Mouse (Mus musculus): ENCODE data around the gene Gpr89. TPM values are rescaled to one million over a fixed set of nuclear protein-coding genes. Genes with fewer than 3 reads are reported as not detected.

Gene Gpr89
- polyA plus RNA-seq, 1 experiment from 2014 or later = 37.0 TPM

Other genes starting within 250 kb of the Gpr89 start
- 0.58 and 0.59 TPM in 2 replicates for gene Ankrd35, start 235.2 kb downstream of the Gpr89 start, polyA plus RNA-seq (2015; fragmentation: Nextera tagmentation; extraction: Ambion mirVana)
- 33.9 and 36.7 TPM in 2 replicates for gene Pias3, start 209.0 kb downstream of the Gpr89 start, polyA plus RNA-seq (2015; fragmentation: Nextera tagmentation; extraction: Ambion mirVana)
- gene Nudt17, start 196.8 kb downstream of the Gpr89 start, polyA plus RNA-seq (2015; fragmentation: Nextera tagmentation; extraction: Ambion mirVana) = 10.1 and 10.6 TPM in 2 replicates
- 38.4 and 38.8 TPM in 2 replicates for gene Polr3c, start 177.7 kb downstream of the Gpr89 start, polyA plus RNA-seq (2015; fragmentation: Nextera tagmentation; extraction: Ambion mirVana)
- 76.2 and 80.2 TPM in 2 replicates for gene Rnf115, start 177.7 kb downstream of the Gpr89 start, polyA plus RNA-seq (2015; fragmentation: Nextera tagmentation; extraction: Ambion mirVana)
- 0.14 TPM in 1 of 2 replicates, not detected in the other for gene Pdzk1, start 76.1 kb downstream of the Gpr89 start, polyA plus RNA-seq (2015; fragmentation: Nextera tagmentation; extraction: Ambion mirVana)
- 0.14 and 0.17 TPM in 2 replicates for gene Cd160, start 76.0 kb downstream of the Gpr89 start, polyA plus RNA-seq (2015; fragmentation: Nextera tagmentation; extraction: Ambion mirVana)
- 3.1 and 3.6 TPM in 2 replicates for gene Gja5, start 653 bp downstream of the Gpr89 start, polyA plus RNA-seq (2015; fragmentation: Nextera tagmentation; extraction: Ambion mirVana)
- 0.04 TPM in 1 of 2 replicates, not detected in the other for gene Gja8, start 20.7 kb upstream of the Gpr89 start, polyA plus RNA-seq (2015; fragmentation: Nextera tagmentation; extraction: Ambion mirVana)